Mouse (Mus musculus): Measurements from ENCODE around the gene Cmpk1.

Gene Cmpk1

GRCm38 (mm10) chr4:114946416-114946815 lies 40.6 kb downstream of the Cmpk1 start:
- DNase-seq (ENCODE audit: extremely low spot score, low spot score), result peak; percentile 11

DNA sequence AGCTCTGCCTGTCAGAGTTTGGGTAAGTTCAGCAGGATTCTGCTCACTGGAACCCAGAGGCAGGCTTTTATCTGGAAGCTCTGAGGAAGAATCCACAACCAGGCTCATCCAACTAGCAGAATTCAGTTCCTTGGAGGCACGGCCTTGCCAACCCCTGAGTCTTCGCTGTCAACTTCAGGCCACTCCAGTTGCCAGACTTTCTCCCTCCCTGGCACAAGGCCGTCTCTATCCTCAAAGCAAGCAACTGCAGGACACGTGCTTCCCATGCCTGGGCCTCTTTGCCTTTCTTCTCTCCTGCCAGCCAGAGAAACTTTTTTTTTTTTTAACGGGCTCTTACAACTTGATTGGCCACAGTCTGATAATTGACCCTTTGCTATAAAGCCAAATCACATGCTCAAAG lies 42.0 kb downstream of the Cmpk1 start:
- no peak for DNase-seq (ENCODE audit: extremely low spot score, low spot score)

DNA sequence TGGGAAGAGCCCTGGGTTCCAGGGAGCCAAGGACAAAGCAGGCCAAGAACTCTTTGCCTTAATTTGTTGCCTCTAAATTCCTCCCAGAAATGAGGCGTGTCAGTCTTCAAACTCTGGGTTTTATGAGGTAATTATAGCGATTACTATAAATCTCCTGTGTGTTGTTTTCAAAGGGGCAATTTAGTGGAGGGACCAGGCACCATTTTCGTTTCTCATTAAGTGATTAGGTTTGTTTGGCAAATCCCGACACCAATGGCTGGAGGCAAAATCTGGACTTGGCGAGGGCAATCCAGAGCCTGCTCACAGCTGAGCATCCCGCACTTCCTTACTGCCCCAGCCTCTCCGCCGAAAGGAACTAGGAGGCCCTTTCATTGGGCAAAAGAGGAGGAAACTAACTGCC lies 44.5 kb downstream of the Cmpk1 start:
- no peak for DNase-seq (ENCODE audit: extremely low spot score, low spot score)

- no peak for DNase-seq (ENCODE audit: extremely low spot score, low spot score)
Measured at GRCm38 (mm10) chr4:114942112-114942511, 44.9 kb downstream of the Cmpk1 start.

DNA sequence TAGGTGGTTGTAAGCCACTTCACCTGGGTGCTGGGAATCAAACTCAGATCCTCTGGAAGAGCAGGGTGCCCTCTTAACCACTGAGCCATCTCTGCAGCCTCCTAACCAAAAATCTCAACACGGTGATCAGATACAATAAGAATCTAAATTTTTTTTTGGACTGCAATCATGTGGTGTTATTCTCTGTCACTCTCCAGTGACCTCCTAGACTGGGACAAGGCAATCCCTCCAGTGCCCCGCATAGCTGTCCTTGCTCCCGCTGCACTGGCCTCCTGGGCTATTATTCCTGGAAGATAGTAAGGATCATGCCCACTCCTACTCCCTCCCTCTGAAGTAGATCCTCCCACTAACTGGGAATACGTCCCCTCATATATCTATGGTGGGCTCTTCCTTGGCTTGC lies 45.7 kb downstream of the Cmpk1 start:
- no peak for DNase-seq (ENCODE audit: extremely low spot score, low spot score)

DNA sequence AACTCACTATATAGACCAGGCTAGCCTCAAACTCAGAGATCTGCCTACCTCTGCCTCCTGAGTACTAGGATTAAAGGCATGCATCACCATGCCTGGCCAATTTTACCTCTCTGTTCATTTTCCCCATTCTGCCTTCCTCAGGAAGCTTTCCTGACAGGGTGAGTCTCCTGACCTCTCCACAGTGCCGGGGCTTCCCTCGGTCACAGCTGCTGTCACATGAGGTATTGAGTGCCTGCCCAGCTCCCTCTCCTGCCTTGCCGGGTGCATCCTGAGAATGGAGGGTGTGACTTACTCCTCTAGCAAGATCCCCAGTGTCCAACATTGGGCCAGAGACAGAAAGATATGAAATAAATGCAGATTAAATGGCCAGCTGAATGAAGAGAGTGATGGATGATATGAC lies 48.8 kb downstream of the Cmpk1 start:
- DNase-seq (ENCODE audit: extremely low spot score, low spot score), result no peak

- DNase-seq (ENCODE audit: extremely low spot score, low spot score), result no peak
Measured at GRCm38 (mm10) chr4:114937459-114938047, 49.5 kb downstream of the Cmpk1 start.

GRCm38 (mm10) chr4:114934188-114934587 lies 52.9 kb downstream of the Cmpk1 start:
- DNase-seq (ENCODE audit: extremely low spot score, low spot score), result no peak

GRCm38 (mm10) chr4:114932747-114933146 lies 54.3 kb downstream of the Cmpk1 start:
- no peak for DNase-seq (ENCODE audit: extremely low spot score, low spot score)

DNA sequence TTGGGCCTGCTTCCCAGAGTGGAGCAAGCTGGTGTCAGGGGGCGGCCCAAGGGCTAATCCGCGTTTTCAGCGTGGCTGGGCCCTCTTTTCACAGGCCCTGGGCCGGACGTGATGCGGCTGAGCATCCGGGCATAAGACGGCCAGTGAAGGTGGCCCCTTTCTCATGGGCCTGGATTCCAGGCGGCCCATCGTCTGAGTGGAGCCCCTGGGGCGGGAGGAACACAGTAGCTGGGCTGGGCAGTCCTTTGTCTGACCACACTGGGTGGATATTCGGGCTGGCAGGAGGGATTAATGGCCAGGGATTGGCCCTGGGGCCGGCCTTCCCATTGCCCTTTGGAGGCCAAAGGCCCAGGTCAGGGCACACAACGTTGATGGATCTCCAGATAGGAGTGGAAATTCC lies 57.9 kb downstream of the Cmpk1 start:
- no peak for DNase-seq (ENCODE audit: extremely low spot score, low spot score)

DNA sequence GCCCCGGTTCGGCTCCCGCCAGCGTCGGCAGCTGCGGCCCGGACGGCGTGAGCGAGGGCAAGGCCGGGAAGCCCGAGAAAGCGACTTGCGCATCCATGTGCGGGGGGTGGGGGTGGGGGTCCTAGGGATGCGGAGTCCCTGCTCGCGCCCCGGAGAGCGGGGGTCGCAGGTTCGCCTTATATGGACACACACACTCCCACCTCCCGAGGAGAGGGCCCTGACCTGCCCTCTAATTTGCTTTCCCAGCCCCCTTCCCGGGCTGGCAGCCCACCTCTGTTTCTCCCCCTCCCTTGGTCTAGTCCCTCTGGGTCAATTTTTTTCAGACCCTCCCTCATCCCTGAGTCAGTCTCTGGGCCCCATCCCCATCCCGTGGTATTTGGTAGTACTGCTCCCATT lies 61.1 kb downstream of the Cmpk1 start, which contains the start of gene Foxe3:
Gene Foxe3 (minus strand): TSS at position 97 of the 396 bp plus-strand sequence.
- no peak for DNase-seq (ENCODE audit: extremely low spot score, low spot score)

DNA sequence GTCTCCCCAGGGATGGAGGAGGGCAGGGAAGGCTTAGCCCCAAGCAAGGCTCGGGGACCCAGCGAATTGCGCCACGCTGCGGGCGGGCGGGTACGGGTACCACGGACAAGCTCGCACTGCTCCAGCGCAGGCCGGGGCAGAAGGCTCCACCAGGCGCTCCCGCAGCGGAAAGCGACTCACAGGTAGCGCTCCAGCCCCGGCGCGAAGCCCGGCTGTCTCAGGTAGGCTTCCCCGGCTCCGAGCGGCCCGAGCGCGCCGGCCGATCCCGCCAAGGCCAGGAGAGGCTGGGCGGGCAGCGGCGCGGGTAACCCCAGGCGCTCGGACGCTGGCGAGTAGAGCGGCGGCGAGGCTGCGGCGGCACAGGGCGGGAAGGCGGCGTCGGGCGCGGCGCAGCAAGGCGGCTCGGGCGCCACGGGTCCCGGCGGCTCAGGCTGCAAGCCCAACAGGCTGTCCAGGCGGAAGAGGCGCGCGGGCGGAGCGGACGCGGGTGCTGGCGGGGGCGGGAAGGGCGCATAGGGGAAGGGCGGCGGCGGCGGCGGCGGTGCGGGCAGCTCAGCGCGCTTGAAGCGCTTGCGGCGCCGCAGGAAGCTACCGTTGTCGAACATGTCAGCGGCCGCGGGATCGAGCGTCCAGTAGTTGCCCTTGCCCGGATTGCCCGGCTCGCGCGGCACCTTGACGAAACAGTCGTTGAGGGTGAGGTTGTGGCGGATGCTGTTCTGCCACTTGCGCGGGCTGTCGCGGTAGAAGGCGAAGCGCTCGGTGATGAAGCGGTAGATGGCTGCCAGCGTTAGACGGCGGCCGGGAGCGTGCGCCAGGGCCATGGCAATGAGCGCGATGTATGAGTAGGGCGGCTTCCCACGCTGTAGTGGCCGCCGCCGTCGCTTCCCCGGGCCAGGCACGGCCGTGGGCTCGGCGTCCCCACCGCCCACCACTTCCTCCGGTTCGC lies 61.8 kb downstream of the Cmpk1 start:
- peak; percentile 75 for DNase-seq (ENCODE audit: extremely low spot score, low spot score)

DNA sequence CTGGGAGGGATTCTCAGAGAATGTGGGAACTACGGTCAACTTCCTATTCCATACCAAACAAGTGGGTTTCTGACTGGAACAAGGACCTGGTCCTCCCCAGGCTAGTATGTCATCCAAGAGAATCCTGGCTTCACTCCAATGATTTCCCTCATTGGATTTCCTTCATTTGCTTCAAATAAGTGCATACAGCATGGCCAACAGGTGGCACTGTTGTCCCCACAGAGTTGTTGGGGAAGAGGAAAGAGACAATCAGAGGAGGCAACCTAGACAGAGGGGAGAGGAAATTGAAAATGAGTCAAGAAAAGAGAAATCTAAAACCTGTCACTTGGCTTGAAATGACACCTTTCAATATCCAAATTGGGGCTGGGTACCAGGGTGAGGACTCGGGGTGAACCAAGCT lies 70.0 kb downstream of the Cmpk1 start:
- DNase-seq (ENCODE audit: extremely low spot score, low spot score), result no peak

- DNase-seq (ENCODE audit: extremely low spot score, low spot score), result no peak
Measured at GRCm38 (mm10) chr4:114916056-114916455, 71.0 kb downstream of the Cmpk1 start.

DNA sequence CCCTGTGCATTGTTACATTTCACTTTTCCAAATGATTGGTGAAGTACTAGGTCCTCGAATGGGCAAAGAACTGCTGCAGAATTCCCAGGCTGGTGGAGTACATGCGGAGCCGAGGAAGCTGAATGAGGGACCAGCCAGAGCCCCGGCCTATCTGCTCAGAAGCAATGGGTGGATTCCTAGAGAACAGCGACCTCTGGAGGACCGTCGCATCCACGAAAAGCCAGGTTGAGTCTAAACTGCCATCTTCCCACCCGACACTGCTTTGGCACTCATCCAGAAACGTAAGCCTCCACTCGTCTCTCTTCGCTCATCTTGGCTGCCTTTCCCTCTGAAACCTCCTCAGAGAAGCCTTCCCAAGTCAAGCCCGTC lies 73.5 kb downstream of the Cmpk1 start:
- peak; percentile 84 for DNase-seq (ENCODE audit: extremely low spot score, low spot score)

- peak; percentile 57 for DNase-seq (ENCODE audit: extremely low spot score, low spot score)
Measured at GRCm38 (mm10) chr4:114912705-114913593, 74.1 kb downstream of the Cmpk1 start.

DNA sequence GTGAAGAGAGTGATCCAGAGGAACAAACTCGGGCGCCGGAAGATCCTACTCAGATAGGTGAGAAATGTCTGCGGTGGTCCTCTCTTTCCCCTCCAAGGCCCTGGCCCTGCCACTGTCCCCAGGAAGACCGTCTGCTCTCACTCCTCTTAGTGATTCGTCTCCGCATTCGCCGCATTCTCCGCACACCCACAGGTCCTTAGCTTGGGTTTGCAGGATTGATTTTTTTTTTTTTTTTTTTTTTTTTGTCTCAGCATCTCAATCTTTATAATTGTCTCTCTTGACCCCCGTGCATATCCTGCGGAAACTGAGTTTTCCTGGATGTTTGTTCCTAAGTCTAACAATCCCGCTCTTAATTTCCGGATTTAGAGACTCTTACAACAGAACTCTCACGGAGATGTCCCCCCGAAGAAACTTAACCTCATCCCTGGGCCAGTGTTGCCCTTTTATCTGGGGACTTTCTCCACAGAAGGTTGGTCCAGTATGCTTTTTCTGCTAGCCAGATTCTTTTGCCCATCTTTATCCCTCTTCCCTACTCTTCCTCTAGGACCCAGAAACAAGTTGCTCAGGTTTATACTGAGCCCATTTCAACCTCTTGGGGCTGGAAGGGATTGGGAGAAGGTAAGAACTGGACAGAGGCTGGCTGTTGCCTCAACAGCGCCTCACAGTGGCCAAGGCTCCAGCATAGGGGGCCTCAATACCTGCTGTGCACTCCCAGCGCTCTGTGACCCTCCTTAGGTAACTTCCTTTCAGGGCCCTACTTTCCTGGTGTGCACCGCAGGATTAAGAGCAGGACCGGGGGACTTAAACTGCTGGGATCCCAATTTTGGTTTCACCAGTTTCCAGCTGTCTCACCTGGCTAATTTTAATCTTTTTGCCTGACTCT lies 77.2 kb downstream of the Cmpk1 start:
- peak; percentile 67 for DNase-seq (ENCODE audit: extremely low spot score, low spot score)
